Mouse (Mus musculus) lung, postnatal 0 days (tissue): ENCODE measurements around the gene Olfr469. TPM values are rescaled to one million over a fixed set of nuclear protein-coding genes. Genes with fewer than 3 reads are reported as not detected.

ENCODE experiments used
- ATAC-seq: fragments of 200-750 bp; cut with Nextera tagmentation; 2 replicates; pipeline ENCODE4 v1.8.0; 2017; ENCODE audit warnings: moderate library complexity
- DNase-seq: peaks from one replicate; pipeline ENCODE4 v3.0.0-alpha.2; 2016; ENCODE audit warnings: low spot score
- H3K27ac ChIP-seq: fragments of 300-500 bp; sonication (generic); 2 replicates; pipeline ENCODE4 v1.5.1; 2014; ENCODE audit warnings: antibody characterized with exemption, mild to moderate bottlenecking, low read length, mixed read lengths
- H3K27me3 ChIP-seq: fragments of 300-500 bp; sonication (generic); replicated peaks from 2 replicates; pipeline ENCODE4 v1.6.1; 2014; ENCODE audit warnings: low read length, mixed read lengths; ENCODE audit not compliant: insufficient read depth
- H3K36me3 ChIP-seq: fragments of 300-500 bp; sonication (generic); 2 replicates; pipeline ENCODE4 v1.6.1; 2014; ENCODE audit warnings: low read length, mixed read lengths; ENCODE audit not compliant: insufficient read depth
- H3K4me1 ChIP-seq: fragments of 300-500 bp; sonication (generic); 2 replicates; pipeline ENCODE4 v1.6.1; 2014; ENCODE audit warnings: antibody characterized with exemption, low read depth, low read length, mixed read lengths; ENCODE audit not compliant: insufficient read depth
- H3K4me2 ChIP-seq: fragments of 300-500 bp; sonication (generic); replicated peaks from 2 replicates; pipeline ENCODE4 v1.6.1; 2014; ENCODE audit warnings: low read depth, mild to moderate bottlenecking, low read length, moderate library complexity, mixed read lengths
- H3K4me3 ChIP-seq: fragments of 300-500 bp; sonication (generic); 2 replicates; pipeline ENCODE4 v1.5.1; 2014; ENCODE audit warnings: low read depth, low read length
- H3K9ac ChIP-seq: fragments of 300-500 bp; sonication (generic); replicated peaks from 2 replicates; pipeline ENCODE4 v1.6.1; 2014; ENCODE audit warnings: low read depth, mild to moderate bottlenecking
- H3K9me3 ChIP-seq: fragments of 300-500 bp; sonication (generic); 2 replicates; pipeline ENCODE4 v1.6.1; 2016; ENCODE audit warnings: low read length, mixed read lengths
- CTCF ChIP-seq: IDR thresholded peaks from 2 replicates; pipeline ENCODE4 v1.5.1; 2016; ENCODE audit warnings: antibody characterized with exemption, mild to moderate bottlenecking
- EP300 ChIP-seq: IDR thresholded peaks from 2 replicates; pipeline ENCODE4 v1.6.1; 2016; ENCODE audit warnings: antibody characterized with exemption, mild to moderate bottlenecking, control low read depth
- WGBS: fragments of 180-500 bp; shearing (Covaris S2); extraction: QIAGEN DNeasy Blood & Tissue Kit; methylation state at CpG from one replicate; pipeline ENCODE4 v1.1.7; 2014; 5-methylcytosine and 5-hydroxymethylcytosine counted together
- polyA plus RNA-seq: library from polyadenylated mRNA; unstranded; fragments of >200 nt; fragmentation: Nextera tagmentation; extraction: Ambion mirVana; gene quantifications from 2 replicates; pipeline ENCODE4 v1.2.1, GENCODE M21; 2015

Olfr469 gene
- polyA plus RNA-seq, 1 experiment from 2014 or later = not detected

DNA sequence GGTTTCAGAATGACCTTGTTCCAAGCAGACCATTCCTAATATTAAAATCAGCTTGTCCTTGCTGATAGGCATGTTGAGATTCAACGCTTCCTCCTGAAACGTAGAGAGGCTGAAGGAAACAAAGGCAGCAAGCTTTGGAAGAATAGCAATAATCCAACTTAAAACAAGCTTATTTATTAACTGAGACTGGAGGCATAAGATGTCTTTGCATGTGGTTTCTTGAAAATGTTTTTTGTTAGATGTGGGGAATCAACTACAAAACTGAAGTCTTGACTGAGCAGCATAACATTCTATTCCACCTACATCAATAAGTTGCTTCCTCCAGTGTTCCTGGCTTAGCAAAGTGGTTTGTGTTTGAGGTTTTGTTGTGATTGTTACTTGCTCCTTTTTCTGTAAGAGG is 24.2 kb downstream of the Olfr469 start, which contains the start of gene Ovch2:
Gene Ovch2 (minus strand): TSS at position 101 of the 400 bp plus-strand sequence.
- TF ChIP-seq EP300 = no peak
- TF ChIP-seq CTCF = no peak
- H3K9ac ChIP-seq = no peak within 1 kb of the TSS
- no peak for ATAC-seq
- H3K4me1 ChIP-seq = no peaks in the 10 kb centered on the region
- no peaks in the 10 kb centered on the region for H3K36me3 ChIP-seq
- H3K9me3 ChIP-seq = no peaks in the 10 kb centered on the region
- H3K27me3 ChIP-seq = no peaks in the 10 kb centered on the region
- H3K4me2 ChIP-seq = no peak within 1 kb of the TSS
- no peak within 1 kb of the TSS for H3K4me3 ChIP-seq
- no peak for DNase-seq
- H3K27ac ChIP-seq = no peak within 1 kb of the TSS
- 86% methylated on average over 2 of the region's 2 CpGs for WGBS

- Histone ChIP-seq H3K4me3 (no peak overlapping the region), H3K4me1 (no peaks in the 10 kb centered on the region), H3K27ac (no peak overlapping the region), H3K4me2 (no peak overlapping the region), H3K9me3 (no peaks in the 10 kb centered on the region), H3K36me3 (no peaks in the 10 kb centered on the region), H3K9ac (no peak overlapping the region), H3K27me3 (no peaks in the 10 kb centered on the region)
- TF ChIP-seq EP300 = no peak
- no peak for TF ChIP-seq CTCF
- 67% methylated on average over 2 of the region's 2 CpGs for WGBS
- ATAC-seq (no peak), DNase-seq (no peak)
Observed at GRCm38 (mm10) chr7:107796500-107796899, 28.8 kb downstream of the Olfr469 start.

GRCm38 (mm10) chr7:107787977-107788620 is 37.2 kb downstream of the Olfr469 start:
- Histone ChIP-seq H3K4me3 (no peak overlapping the region), H3K9ac (no peak overlapping the region), H3K27ac (no peak overlapping the region), H3K27me3 (no peaks in the 10 kb centered on the region), H3K9me3 (no peaks in the 10 kb centered on the region), H3K4me2 (no peak overlapping the region), H3K4me1 (no peaks in the 10 kb centered on the region), H3K36me3 (no peaks in the 10 kb centered on the region)
- TF ChIP-seq CTCF (peak; percentile 69), EP300 (no peak)
- ATAC-seq (no peak), DNase-seq (peak; percentile 58)
- 51% methylated on average over 3 of the region's 3 CpGs for WGBS

DNA sequence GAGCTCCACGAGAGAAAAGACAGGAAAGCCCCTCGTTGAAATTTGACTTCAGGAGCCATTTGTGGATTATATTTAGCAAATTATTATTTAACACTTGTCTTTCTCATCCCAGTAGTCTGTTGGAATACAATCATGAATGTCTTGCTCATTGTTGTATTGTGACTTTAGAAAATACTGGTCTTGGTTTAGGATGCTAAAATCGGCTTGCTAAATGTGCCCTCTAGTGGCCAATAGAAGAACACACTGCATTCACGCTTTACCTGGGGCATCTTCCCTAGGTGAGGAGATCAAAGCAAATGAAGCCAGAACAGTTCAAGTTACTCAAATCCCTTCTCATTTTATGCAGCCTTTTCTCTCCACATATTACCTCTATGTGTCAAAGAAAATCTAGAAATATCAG is 45.7 kb downstream of the Olfr469 start:
- Histone ChIP-seq H3K4me3 (no peak overlapping the region), H3K9me3 (no peaks in the 10 kb centered on the region), H3K27me3 (no peaks in the 10 kb centered on the region), H3K27ac (no peak overlapping the region), H3K36me3 (no peaks in the 10 kb centered on the region), H3K4me1 (no peaks in the 10 kb centered on the region), H3K9ac (no peak overlapping the region), H3K4me2 (no peak overlapping the region)
- TF ChIP-seq EP300 = no peak
- peak; percentile 74 for TF ChIP-seq CTCF
- DNase-seq = peak; percentile 27
- ATAC-seq = no peak
- WGBS = 46% methylated on average over 4 of the region's 4 CpGs

- Histone ChIP-seq H3K27ac (no peak overlapping the region), H3K9ac (no peak overlapping the region), H3K4me1 (no peaks in the 10 kb centered on the region), H3K27me3 (no peaks in the 10 kb centered on the region), H3K4me3 (no peak overlapping the region), H3K36me3 (no peaks in the 10 kb centered on the region), H3K4me2 (no peak overlapping the region), H3K9me3 (no peaks in the 10 kb centered on the region)
- 74% methylated on average over 1 of the region's 1 CpGs for WGBS
- ATAC-seq (no peak), DNase-seq (no peak)
- TF ChIP-seq CTCF (no peak), EP300 (no peak)
Observed at GRCm38 (mm10) chr7:107778216-107778615, 47.1 kb downstream of the Olfr469 start.

GRCm38 (mm10) chr7:107770812-107771211 is 54.5 kb downstream of the Olfr469 start:
- H3K4me2 ChIP-seq = no peak overlapping the region
- H3K4me1 ChIP-seq = no peaks in the 10 kb centered on the region
- no peaks in the 10 kb centered on the region for H3K36me3 ChIP-seq
- DNase-seq (no peak), ATAC-seq (no peak)
- no peak overlapping the region for H3K27ac ChIP-seq
- no peak overlapping the region for H3K4me3 ChIP-seq
- 47% methylated on average over 6 of the region's 6 CpGs for WGBS
- no peaks in the 10 kb centered on the region for H3K9me3 ChIP-seq
- no peak for TF ChIP-seq CTCF
- no peak for TF ChIP-seq EP300
- no peaks in the 10 kb centered on the region for H3K27me3 ChIP-seq
- H3K9ac ChIP-seq = no peak overlapping the region

Other genes with a start within 250 kb of the Olfr469 start
- gene Ppfibp2, start 230.3 kb downstream of the Olfr469 start, polyA plus RNA-seq = 15.8 and 17.5 TPM in 2 replicates
- gene 5330417H12Rik, start 200.4 kb downstream of the Olfr469 start, polyA plus RNA-seq = not detected in 2 replicates
- gene Cyb5r2, start 67.5 kb downstream of the Olfr469 start, polyA plus RNA-seq = 0.07 and 0.12 TPM in 2 replicates
- not detected in 2 replicates for gene Ovch2, start 24.3 kb downstream of the Olfr469 start, polyA plus RNA-seq
- not detected in 2 replicates for gene Olfr467, start 13.3 kb downstream of the Olfr469 start, polyA plus RNA-seq
- not detected in 2 replicates for gene Olfr470, start 21.9 kb upstream of the Olfr469 start, polyA plus RNA-seq
- not detected in 2 replicates for gene Olfr472, start 72.4 kb upstream of the Olfr469 start, polyA plus RNA-seq
- not detected in 2 replicates for gene Olfr473, start 104.9 kb upstream of the Olfr469 start, polyA plus RNA-seq
- gene Olfr474, start 129.1 kb upstream of the Olfr469 start, polyA plus RNA-seq = not detected in 2 replicates
- not detected in 2 replicates for gene Olfr476, start 139.3 kb upstream of the Olfr469 start, polyA plus RNA-seq
- not detected in 2 replicates for gene Olfr477, start 161.2 kb upstream of the Olfr469 start, polyA plus RNA-seq
- not detected in 2 replicates for gene Olfr478, start 208.4 kb upstream of the Olfr469 start, polyA plus RNA-seq
- gene Olfr479, start 225.2 kb upstream of the Olfr469 start, polyA plus RNA-seq = not detected in 2 replicates
- gene Olfr480, start 241.8 kb upstream of the Olfr469 start, polyA plus RNA-seq = not detected in 2 replicates